Comparison of ENCODE assay signal across 25 mouse cellular contexts in the genomic region with DNA sequence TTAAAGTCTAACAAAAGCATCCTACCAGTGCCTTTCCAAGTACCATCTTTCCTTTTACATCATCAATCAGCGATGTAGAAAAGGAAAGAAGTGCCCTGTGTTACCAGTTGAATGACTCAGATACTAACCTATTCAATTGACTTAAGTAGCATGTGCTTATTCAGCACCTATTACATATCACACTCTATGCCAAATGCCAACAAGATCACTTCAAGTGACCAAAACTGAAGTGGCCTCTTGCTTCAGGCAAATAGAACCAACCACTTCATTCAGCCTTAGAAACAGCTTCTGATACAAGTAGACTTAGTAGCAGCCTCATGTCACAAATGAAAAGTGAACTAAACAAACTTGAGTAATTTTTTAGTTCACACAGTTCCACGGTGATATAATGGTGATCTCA.
DNase-seq lines count a peak whose midpoint lies in the region; ATAC-seq and TF ChIP-seq lines count a peak whose summit lies in the region.
"Had no signal": no experiment of that assay in that cellular context is flagged by ENCODE, and none has a peak within 500 bp of the region (broad histone marks: within the 10 kb centered on the region; RNA-seq: fewer than 3 reads in every experiment).

No protein-coding gene starts in this region.

- H3K36me3 ChIP-seq in lung, embryonic 15.5 days = no peaks in the 10 kb centered on the region
- H3K36me3 ChIP-seq in midbrain, embryonic 14.5 days (ENCODE audit: control insufficient read depth, insufficient read depth, low read length) = no peaks in the 10 kb centered on the region
- H3K36me3 ChIP-seq: embryonic facial prominence, embryonic 10.5 days; embryonic facial prominence, embryonic 12.5 days; G1E had no signal

- no peaks in the 10 kb centered on the region for H3K9me3 ChIP-seq in lung, embryonic 15.5 days
- H3K9me3 ChIP-seq in midbrain, embryonic 14.5 days (ENCODE audit: control insufficient read depth, low read length) = no peaks in the 10 kb centered on the region
- H3K9me3 ChIP-seq: embryonic facial prominence, embryonic 10.5 days; embryonic facial prominence, embryonic 12.5 days; forebrain, embryonic 13.5 days had no signal

- no peak for TF ChIP-seq CTCF in lung, adult 2 months (IDR thresholded peaks at IDR 0.05; ENCODE audit: insufficient read depth, low read length)

- 50% methylated on average over 2 of the region's 2 CpGs for WGBS in lung, adult 2 months
- 45% methylated on average over 2 of the region's 2 CpGs for WGBS in lung, embryonic 15.5 days
- 87% methylated on average over 2 of the region's 2 CpGs for WGBS in midbrain, embryonic 14.5 days

- H3K9ac ChIP-seq in lung, embryonic 15.5 days = no peak overlapping the region
- no peak overlapping the region for H3K9ac ChIP-seq in midbrain, embryonic 14.5 days (replicated peaks; ENCODE audit: low read length)
- H3K9ac ChIP-seq: embryonic facial prominence, embryonic 12.5 days; forebrain, embryonic 13.5 days had no signal

- H3K4me2 ChIP-seq in lung, embryonic 15.5 days = no peak overlapping the region
- H3K4me2 ChIP-seq in midbrain, embryonic 14.5 days (ENCODE audit: low read length) = no peak overlapping the region
- H3K4me2 ChIP-seq: embryonic facial prominence, embryonic 12.5 days; forebrain, embryonic 13.5 days had no signal

- H3K4me1 ChIP-seq in lung, adult 2 months (ENCODE audit: control insufficient read depth, insufficient read depth, low read length) = no peaks in the 10 kb centered on the region
- no peaks in the 10 kb centered on the region for H3K4me1 ChIP-seq in lung, embryonic 15.5 days
- H3K4me1 ChIP-seq in midbrain, embryonic 14.5 days (ENCODE audit: control insufficient read depth, insufficient read depth, low read length) = no peaks in the 10 kb centered on the region
- H3K4me1 ChIP-seq: embryonic facial prominence, embryonic 10.5 days; embryonic facial prominence, embryonic 12.5 days; forebrain, embryonic 13.5 days had no signal

- no peak for TF ChIP-seq POLR2A in lung, adult 2 months (IDR thresholded peaks at IDR 0.05; ENCODE audit: borderline replicate concordance, extremely low read depth, low read depth, low read length)

- no peak overlapping the region for H3K4me3 ChIP-seq in lung, adult 2 months (replicated peaks; ENCODE audit: extremely low read depth, low read depth, low read length)
- no peak overlapping the region for H3K4me3 ChIP-seq in lung, embryonic 15.5 days
- no peak overlapping the region for H3K4me3 ChIP-seq in midbrain, embryonic 14.5 days (replicated peaks; ENCODE audit: low read depth, low read length)
- H3K4me3 ChIP-seq: embryonic facial prominence, embryonic 10.5 days; embryonic facial prominence, embryonic 12.5 days; forebrain, embryonic 13.5 days had no signal

- no peak overlapping the region for H3K27ac ChIP-seq in lung, embryonic 15.5 days
- H3K27ac ChIP-seq in midbrain, embryonic 14.5 days (replicated peaks; ENCODE audit: low read depth, low read length) = no peak overlapping the region
- H3K27ac ChIP-seq: embryonic facial prominence, embryonic 10.5 days; embryonic facial prominence, embryonic 12.5 days; forebrain, embryonic 13.5 days had no signal

- H3K27me3 ChIP-seq in lung, embryonic 15.5 days = no peaks in the 10 kb centered on the region
- H3K27me3 ChIP-seq in midbrain, embryonic 14.5 days (ENCODE audit: control insufficient read depth, insufficient read depth, low read length) = no peaks in the 10 kb centered on the region
- H3K27me3 ChIP-seq: CH12.LX; embryonic facial prominence, embryonic 12.5 days; forebrain, embryonic 13.5 days; Patski had no signal

- ATAC-seq in lung, embryonic 15.5 days (ENCODE audit: borderline replicate concordance, extremely low read depth, low FRiP score, low TSS enrichment) = peak; percentile 39; the same call in 1 of the 2 replicates
- ATAC-seq in midbrain, embryonic 14.5 days (ENCODE audit: low FRiP score, low TSS enrichment) = no peak
- ATAC-seq: activated CD4-positive, CD25-positive, alpha-beta regulatory T cell, adult 4 months; CD4-positive, CD25-positive, alpha-beta regulatory T cell, adult 4 months; forebrain, embryonic 13.5 days; Patski had no signal

- peak; percentile 8 to 49 for DNase-seq in lung, adult 18-20 months
- no peak for DNase-seq in lung, adult 2 months
- no peak for DNase-seq in lung, postnatal 4 days
- peak; percentile 2 for DNase-seq in lung, postnatal 10 days
- DNase-seq in lung, postnatal 36 days = peak; percentile 70
- no peak for DNase-seq in midbrain, embryonic 14.5 days
- DNase-seq in thymus, postnatal 4 days = no peak
- DNase-seq: adrenal gland, adult 8-10 months; adrenal gland, postnatal 14 days; adrenal gland, postnatal 36 days; B cell, adult 2 months; cerebellum, adult 11-12 months; cerebellum, adult 2 months; cerebellum, adult 9-10 months; cerebellum, postnatal 10 days; cerebellum, postnatal 25 days had no signal

Comparison
In these comparisons a context has a peak if more than half of its experiments do, and no peak if none do; other contexts are left out.
1. DNase-seq: peak in lung, adult 18-20 months (2 of 2), lung, postnatal 10 days (single experiment) and lung, postnatal 36 days (single experiment); none in lung, adult 2 months (single experiment), lung, postnatal 4 days (0 of 2), midbrain, embryonic 14.5 days (single experiment) and thymus, postnatal 4 days (single experiment).